Mouse (Mus musculus) layer of hippocampus, adult 8-10 months (tissue): Measurements from ENCODE around the gene Arid3b. TPM values are rescaled to one million over a fixed set of nuclear protein-coding genes. Genes with fewer than 3 reads are reported as not detected.

Experiments used
- DNase-seq, 2 experiments: peaks; one replicate each; pipeline ENCODE4 v3.0.0; 2022; ENCODE audit warnings: low spot score in 2 of 2
- total RNA-seq, 4 experiments: library from RNA; stranded (reverse); gene quantifications; 2 replicates each; pipeline ENCODE4 v1.2.4; 2022

The Arid3b gene
- total RNA-seq, 4 experiments from 2014 or later = 7.5 to 11.5 (median 7.7) TPM

- peak; percentile 86 to 89 for DNase-seq
These were observed 5.1 kb downstream of the Arid3b start for GRCm38 (mm10) chr9:57831267-57832082.

GRCm38 (mm10) chr9:57829812-57830557 lies 6.6 kb downstream of the Arid3b start:
- no peak for DNase-seq

- no peak for DNase-seq
These were observed 13.2 kb downstream of the Arid3b start for GRCm38 (mm10) chr9:57823397-57823796.

- no peak for DNase-seq
These were observed 13.8 kb downstream of the Arid3b start for GRCm38 (mm10) chr9:57822812-57823211.

- DNase-seq = no peak
These were observed 16.2 kb downstream of the Arid3b start for GRCm38 (mm10) chr9:57820186-57821080.

GRCm38 (mm10) chr9:57817220-57817667 lies 19.3 kb downstream of the Arid3b start:
- DNase-seq = no peak

GRCm38 (mm10) chr9:57814866-57815265 lies 21.7 kb downstream of the Arid3b start:
- DNase-seq = no peak

GRCm38 (mm10) chr9:57814014-57814413 lies 22.6 kb downstream of the Arid3b start:
- no peak for DNase-seq

GRCm38 (mm10) chr9:57811793-57812733 lies 24.5 kb downstream of the Arid3b start:
- DNase-seq = no peak

GRCm38 (mm10) chr9:57810691-57811090 lies 25.9 kb downstream of the Arid3b start:
- DNase-seq = no peak

- no peak for DNase-seq
These were observed 27.8 kb downstream of the Arid3b start for GRCm38 (mm10) chr9:57808771-57809310.

- DNase-seq = no peak
These were observed 29.4 kb downstream of the Arid3b start for GRCm38 (mm10) chr9:57807174-57807651.

GRCm38 (mm10) chr9:57806066-57806481 lies 30.5 kb downstream of the Arid3b start:
- DNase-seq = no peak

- no peak for DNase-seq
These were observed 31.4 kb downstream of the Arid3b start for GRCm38 (mm10) chr9:57805087-57805737.

GRCm38 (mm10) chr9:57803839-57804238 lies 32.8 kb downstream of the Arid3b start:
- no peak for DNase-seq

GRCm38 (mm10) chr9:57803047-57803446 lies 33.5 kb downstream of the Arid3b start:
- DNase-seq = no peak

- no peak for DNase-seq
These were observed 36.1 kb downstream of the Arid3b start for GRCm38 (mm10) chr9:57800325-57800975.

- DNase-seq = no peak
These were observed 37.8 kb downstream of the Arid3b start for GRCm38 (mm10) chr9:57798725-57799253.

- no peak for DNase-seq
These were observed 39.1 kb downstream of the Arid3b start for GRCm38 (mm10) chr9:57797456-57797855.
